Mouse (Mus musculus): ENCODE data around the gene Stx1b. TPM values are rescaled to one million over a fixed set of nuclear protein-coding genes. Genes with fewer than 3 reads are reported as not detected.

Gene Stx1b
- polyA plus RNA-seq, 1 experiment: 0.01 TPM

- Histone ChIP-seq H3K79me2 (ENCODE audit: control insufficient read depth, insufficient read depth) (peaks cover 12% of the 10 kb centered on the region), H3K79me3 (ENCODE audit: low read depth) (no peaks in the 10 kb centered on the region), H3ac (ENCODE audit: control insufficient read depth, insufficient read length, low read depth) (no peak overlapping the region), H3K27me3 (ENCODE audit: control insufficient read depth, insufficient read depth, insufficient read length) (no peaks in the 10 kb centered on the region), H3K4me3 (ENCODE audit: insufficient read depth, poor library complexity, severe bottlenecking) (no peak overlapping the region), H3K36me3 (ENCODE audit: control insufficient read depth, insufficient read depth) (peaks cover 27% of the 10 kb centered on the region)
- TF ChIP-seq CEBPB (IDR thresholded peaks at IDR 0.05; ENCODE audit: low read depth) (no peak), FOSL1 (IDR thresholded peaks at IDR 0.05; ENCODE audit: insufficient read depth, low read length, poor library complexity, severe bottlenecking) (no peak), CTCF (IDR thresholded peaks at IDR 0.05; ENCODE audit: control insufficient read depth, insufficient read depth, insufficient read length) (no peak), MYOD1 (IDR thresholded peaks at IDR 0.05; ENCODE audit: control insufficient read depth, insufficient read length, low read depth) (no peak), MYOG (IDR thresholded peaks at IDR 0.05; ENCODE audit: control insufficient read depth, extremely low read depth, insufficient read length) (no peak), USF1 (IDR thresholded peaks at IDR 0.05; ENCODE audit: low read depth) (no peak), MAX (IDR thresholded peaks at IDR 0.05) (no peak)
Measured at GRCm38 (mm10) chr7:127768346-127768996, 55.9 kb downstream of the Stx1b start.

GRCm38 (mm10) chr7:127767671-127768345 is 56.5 kb downstream of the Stx1b start:
- Histone ChIP-seq H3K27me3 (ENCODE audit: control insufficient read depth, insufficient read depth, insufficient read length) (no peaks in the 10 kb centered on the region), H3K36me3 (ENCODE audit: control insufficient read depth, insufficient read depth) (peaks cover 32% of the 10 kb centered on the region), H3K79me2 (ENCODE audit: control insufficient read depth, insufficient read depth) (peaks cover 12% of the 10 kb centered on the region), H3K79me3 (ENCODE audit: low read depth) (no peaks in the 10 kb centered on the region), H3K4me3 (ENCODE audit: insufficient read depth, poor library complexity, severe bottlenecking) (no peak overlapping the region), H3ac (ENCODE audit: control insufficient read depth, insufficient read length, low read depth) (no peak overlapping the region)
- TF ChIP-seq MYOG (IDR thresholded peaks at IDR 0.05; ENCODE audit: control insufficient read depth, extremely low read depth, insufficient read length): no peak
- TF ChIP-seq MYOD1 (IDR thresholded peaks at IDR 0.05; ENCODE audit: control insufficient read depth, insufficient read length, low read depth): no peak
- TF ChIP-seq MAX (IDR thresholded peaks at IDR 0.05): no peak

GRCm38 (mm10) chr7:127766851-127767609 is 57.3 kb downstream of the Stx1b start:
- H3ac ChIP-seq (ENCODE audit: control insufficient read depth, insufficient read length, low read depth): no peak overlapping the region
- no peak for TF ChIP-seq CTCF (IDR thresholded peaks at IDR 0.05; ENCODE audit: control insufficient read depth, insufficient read depth, insufficient read length)
- TF ChIP-seq MYOD1 (IDR thresholded peaks at IDR 0.05; ENCODE audit: control insufficient read depth, insufficient read length, low read depth): no peak
- no peak for TF ChIP-seq FOSL1 (IDR thresholded peaks at IDR 0.05; ENCODE audit: insufficient read depth, low read length, poor library complexity, severe bottlenecking)
- no peak for TF ChIP-seq USF1 (IDR thresholded peaks at IDR 0.05; ENCODE audit: low read depth)
- TF ChIP-seq CEBPB (IDR thresholded peaks at IDR 0.05; ENCODE audit: low read depth): no peak
- no peak for TF ChIP-seq MAX (IDR thresholded peaks at IDR 0.05)
- TF ChIP-seq MYOG (IDR thresholded peaks at IDR 0.05; ENCODE audit: control insufficient read depth, extremely low read depth, insufficient read length): no peak
- H3K79me3 ChIP-seq (ENCODE audit: low read depth): no peaks in the 10 kb centered on the region
- H3K27me3 ChIP-seq (ENCODE audit: control insufficient read depth, insufficient read depth, insufficient read length): no peaks in the 10 kb centered on the region
- peaks cover 12% of the 10 kb centered on the region for H3K79me2 ChIP-seq (ENCODE audit: control insufficient read depth, insufficient read depth)
- no peak overlapping the region for H3K4me3 ChIP-seq (ENCODE audit: insufficient read depth, poor library complexity, severe bottlenecking)
- H3K36me3 ChIP-seq (ENCODE audit: control insufficient read depth, insufficient read depth): peaks cover 37% of the 10 kb centered on the region

GRCm38 (mm10) chr7:127765756-127766155 is 58.6 kb downstream of the Stx1b start:
- H3K27me3 ChIP-seq (ENCODE audit: control insufficient read depth, insufficient read depth, insufficient read length): no peaks in the 10 kb centered on the region
- peaks cover 7% of the 10 kb centered on the region for H3K79me2 ChIP-seq (ENCODE audit: control insufficient read depth, insufficient read depth)
- H3ac ChIP-seq (ENCODE audit: control insufficient read depth, insufficient read length, low read depth): no peak overlapping the region
- no peaks in the 10 kb centered on the region for H3K79me3 ChIP-seq (ENCODE audit: low read depth)
- peaks cover 43% of the 10 kb centered on the region for H3K36me3 ChIP-seq (ENCODE audit: control insufficient read depth, insufficient read depth)
- no peak overlapping the region for H3K4me3 ChIP-seq (ENCODE audit: insufficient read depth, poor library complexity, severe bottlenecking)
- TF ChIP-seq MYOG (IDR thresholded peaks at IDR 0.05; ENCODE audit: control insufficient read depth, extremely low read depth, insufficient read length): no peak
- TF ChIP-seq CEBPB (IDR thresholded peaks at IDR 0.05; ENCODE audit: low read depth): no peak

- Histone ChIP-seq H3K79me2 (ENCODE audit: control insufficient read depth, insufficient read depth) (no peaks in the 10 kb centered on the region), H3K79me3 (ENCODE audit: low read depth) (no peaks in the 10 kb centered on the region), H3ac (ENCODE audit: control insufficient read depth, insufficient read length, low read depth) (no peak overlapping the region), H3K36me3 (ENCODE audit: control insufficient read depth, insufficient read depth) (peaks cover 43% of the 10 kb centered on the region), H3K4me3 (ENCODE audit: insufficient read depth, poor library complexity, severe bottlenecking) (no peak overlapping the region), H3K27me3 (ENCODE audit: control insufficient read depth, insufficient read depth, insufficient read length) (no peaks in the 10 kb centered on the region)
- no peak for TF ChIP-seq USF1 (IDR thresholded peaks at IDR 0.05; ENCODE audit: low read depth)
- no peak for TF ChIP-seq CEBPB (IDR thresholded peaks at IDR 0.05; ENCODE audit: low read depth)
- TF ChIP-seq FOSL1 (IDR thresholded peaks at IDR 0.05; ENCODE audit: insufficient read depth, low read length, poor library complexity, severe bottlenecking): no peak
- no peak for TF ChIP-seq MAX (IDR thresholded peaks at IDR 0.05)
- TF ChIP-seq CTCF (IDR thresholded peaks at IDR 0.05; ENCODE audit: control insufficient read depth, insufficient read depth, insufficient read length): no peak
- TF ChIP-seq MYOG (IDR thresholded peaks at IDR 0.05; ENCODE audit: control insufficient read depth, extremely low read depth, insufficient read length): no peak
- TF ChIP-seq MYOD1 (IDR thresholded peaks at IDR 0.05; ENCODE audit: control insufficient read depth, insufficient read length, low read depth): no peak
Measured at GRCm38 (mm10) chr7:127763642-127764041, 60.7 kb downstream of the Stx1b start.

All from C2C12 (cell line).